Mouse (Mus musculus) small intestine, adult 10 weeks (tissue): ENCODE measurements around the gene Gm21732. TPM values are rescaled to one million over a fixed set of nuclear protein-coding genes. Genes with fewer than 3 reads are reported as not detected.

Experiments
- polyA plus RNA-seq: library from polyadenylated mRNA; stranded (reverse); fragments of 350-450 nt; fragmentation: Illumina TruSeq; extraction: RNeasy Lipid Tissue Mini Kit (QIAGEN cat#74804); gene quantifications from one replicate; pipeline ENCODE4 v1.2.3, GENCODE M21; 2014; ENCODE audit warnings: low replicate concordance

Gm21732 gene
- not detected for polyA plus RNA-seq

DNA sequence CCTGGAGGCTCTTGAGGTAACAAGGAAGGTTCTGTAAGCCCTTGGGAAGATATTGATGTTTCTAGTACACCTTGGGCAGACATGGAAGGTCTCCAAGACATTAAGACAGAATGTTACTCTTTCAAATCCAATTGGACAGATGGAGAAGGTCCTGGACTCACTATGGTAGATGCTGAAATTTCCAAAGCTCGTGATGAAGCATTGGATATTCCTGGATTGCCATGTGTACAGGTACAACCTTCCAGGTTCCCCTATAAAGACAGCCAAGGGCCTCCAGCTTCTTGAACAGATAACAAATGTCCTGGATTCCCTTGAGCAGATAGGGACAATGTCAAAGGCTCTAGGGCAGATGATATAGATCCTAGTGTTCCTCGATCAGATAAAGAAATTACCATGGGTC, at the start of gene Gm21732:
Gm21732 (minus strand) TSS at position 101 of the 400 bp plus-strand sequence.

Other genes with a start within 250 kb of the Gm21732 start
- not detected for gene Gm20897, start 73.5 kb downstream of the Gm21732 start, polyA plus RNA-seq